Mouse (Mus musculus) left cerebral cortex, adult 8-10 months (tissue): Measurements from ENCODE around the gene Mob1b. TPM values are rescaled to one million over a fixed set of nuclear protein-coding genes. Genes with fewer than 3 reads are reported as not detected.

Experiments
- DNase-seq, 2 experiments: peaks; one replicate each; pipeline ENCODE4 v3.0.0; 2022; ENCODE audit warnings: low spot score in 2 of 2
- total RNA-seq, 4 experiments: library from RNA; stranded (reverse); gene quantifications; 2 replicates each; pipeline ENCODE4 v1.2.4; 2022

Mob1b gene
- total RNA-seq: 10 to 100 TPM; 22.9 to 25.3 (median 24.4) TPM

DNA sequence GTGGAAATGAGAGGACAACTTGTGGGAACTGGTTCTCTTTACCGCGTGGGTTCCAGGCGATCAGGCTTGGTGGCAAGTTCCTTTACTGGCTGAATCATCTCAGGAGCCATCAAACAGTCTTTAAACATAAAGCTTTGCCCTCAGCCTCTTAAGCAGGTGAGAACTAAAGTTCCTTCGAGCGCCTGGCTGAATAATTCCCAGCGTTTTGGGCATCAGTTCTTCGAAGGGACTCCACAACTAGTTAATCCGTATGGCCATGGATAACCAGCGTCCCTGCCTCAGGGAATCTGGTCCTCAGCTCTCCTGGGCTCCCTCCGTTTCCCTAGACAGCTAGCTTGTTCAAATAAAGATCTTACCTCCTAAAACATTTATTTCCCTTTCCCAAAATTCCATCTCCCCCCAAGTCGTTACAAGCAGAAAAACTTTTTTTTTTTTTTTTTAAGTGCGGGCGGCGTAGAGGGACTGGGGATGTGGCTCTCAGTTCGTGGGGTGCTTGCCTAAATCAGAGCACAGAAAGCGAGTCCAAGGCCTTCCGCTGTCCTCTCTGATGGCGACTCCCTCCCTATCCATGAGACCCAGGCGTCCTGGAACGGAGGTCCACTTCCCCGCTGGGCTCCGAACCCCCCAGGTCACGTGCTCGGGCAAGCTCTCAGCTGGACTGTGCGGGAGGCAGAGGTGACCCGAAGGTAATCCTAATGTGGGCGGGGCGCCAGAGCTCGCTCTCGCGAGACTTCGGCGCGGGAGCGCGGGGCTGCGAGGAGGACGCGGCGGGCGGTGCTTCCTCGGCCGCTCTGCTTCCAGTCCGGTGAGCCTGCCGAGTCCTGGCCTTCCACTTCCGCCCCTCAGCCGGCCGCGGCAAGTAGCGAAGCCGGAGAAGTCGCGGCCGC is at the start of gene Mob1b:
Mob1b (plus strand) TSS at position 740 of the 887 bp plus-strand sequence.
- peak; percentile 91 to 96 for DNase-seq

DNA sequence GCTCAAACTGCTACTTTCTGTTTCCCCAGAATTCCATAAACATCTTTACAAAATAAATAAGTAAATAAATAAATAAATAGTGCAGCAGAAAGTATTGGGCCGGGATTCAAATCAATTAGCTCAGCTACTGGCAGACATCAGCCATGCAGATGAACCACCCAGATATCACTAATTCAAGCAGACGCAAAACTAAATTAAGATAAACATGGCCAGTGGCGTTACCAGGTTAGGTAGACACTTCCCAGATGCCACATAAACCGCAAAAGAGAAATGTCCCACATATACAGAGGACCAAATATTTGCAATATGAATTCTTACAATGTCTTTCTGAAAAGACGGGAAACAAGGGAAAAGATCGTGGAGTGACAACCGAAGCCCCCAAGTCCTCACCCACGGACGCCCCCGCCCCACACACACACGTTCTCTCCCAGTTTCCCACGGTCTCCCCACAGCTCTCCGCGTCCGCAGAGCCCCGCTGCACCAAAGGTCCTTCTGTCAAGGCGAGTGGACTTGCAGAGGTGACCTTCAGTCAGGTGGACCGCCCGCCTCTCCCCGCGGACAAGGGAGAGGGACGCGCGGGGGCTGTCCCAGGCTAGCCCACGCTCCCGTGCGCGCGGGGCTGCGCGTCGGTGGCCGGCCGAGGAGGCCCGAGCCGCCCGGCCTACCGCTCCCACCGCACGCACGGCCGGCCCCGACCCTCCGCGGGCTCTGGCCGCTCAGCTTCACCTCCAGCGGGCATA is 45.8 kb upstream of the Mob1b start:
- peak in 1 of 2 experiments; percentile 35 for DNase-seq

DNA sequence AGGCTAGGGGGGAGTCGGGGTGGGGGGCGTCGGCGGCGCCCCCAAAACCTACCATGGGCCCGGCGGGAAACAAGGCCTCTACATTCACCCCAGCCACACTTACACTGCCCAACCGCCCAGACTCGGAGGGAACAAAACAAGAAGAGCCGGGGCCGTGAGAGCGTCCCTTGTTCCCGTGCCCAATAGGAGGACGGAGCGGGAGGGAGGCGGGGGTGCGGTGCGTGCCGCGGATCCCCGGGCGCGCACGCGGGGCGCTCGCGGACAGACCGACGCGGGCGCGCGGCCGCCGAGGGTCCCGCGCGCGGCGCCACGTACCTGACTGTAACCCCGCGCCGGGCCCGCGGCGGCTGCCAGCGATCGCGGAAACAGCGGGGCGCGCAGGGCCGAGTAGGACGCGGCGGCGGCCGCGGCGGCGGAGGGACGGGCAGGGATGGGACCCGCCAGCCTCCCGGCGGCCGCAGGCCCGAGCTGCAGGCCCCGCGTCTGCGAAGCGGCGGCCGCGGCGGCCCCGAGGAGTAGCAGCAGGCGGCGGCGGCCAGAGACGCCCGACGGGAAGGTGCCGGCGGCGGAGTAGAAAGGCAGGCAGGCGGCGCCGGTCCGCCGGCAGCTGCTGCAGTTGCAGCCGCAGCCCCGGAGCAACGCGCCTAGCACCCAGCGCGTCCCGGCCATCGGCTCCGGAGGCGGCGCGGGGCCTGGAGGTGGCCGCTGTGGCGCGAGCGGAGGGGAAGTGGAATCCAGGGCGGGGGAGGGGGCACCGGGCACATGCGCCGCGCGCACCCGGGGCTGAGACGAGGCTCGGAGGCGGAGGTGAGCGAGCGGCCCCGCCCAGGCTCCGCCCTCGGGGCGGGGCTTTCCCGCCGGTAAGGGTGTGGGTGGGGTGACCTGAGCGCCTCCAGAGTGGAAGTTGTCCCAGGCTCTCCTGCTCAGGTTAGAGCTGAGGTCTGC is 44.9 kb upstream of the Mob1b start, which contains the start of gene Grsf1:
Grsf1 (minus strand) TSS at position 729 of the 945 bp plus-strand sequence.
- DNase-seq: peak; percentile 66 to 84

- no peak for DNase-seq
Measured at GRCm38 (mm10) chr5:88678929-88679328, 41.7 kb upstream of the Mob1b start.

DNA sequence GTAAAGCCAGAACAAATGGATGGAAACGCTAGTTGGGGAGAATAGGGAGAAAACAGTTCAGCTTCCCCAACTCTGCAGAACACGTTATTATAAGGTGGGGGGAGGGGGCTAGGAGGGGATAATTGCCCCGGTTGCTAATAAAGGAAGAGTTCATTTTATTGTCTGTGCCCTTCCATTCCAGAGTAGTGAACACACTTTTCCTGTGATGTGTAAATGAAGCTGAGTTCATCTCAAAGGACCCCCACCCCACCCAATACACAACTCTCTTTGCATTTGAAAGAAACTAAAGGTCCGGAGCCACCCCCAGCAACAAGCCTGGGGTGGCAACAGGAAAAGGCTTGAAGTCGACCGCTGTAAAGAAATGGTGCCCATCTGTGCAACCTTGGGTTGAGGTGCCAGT is 41.3 kb upstream of the Mob1b start:
- no peak for DNase-seq

DNA sequence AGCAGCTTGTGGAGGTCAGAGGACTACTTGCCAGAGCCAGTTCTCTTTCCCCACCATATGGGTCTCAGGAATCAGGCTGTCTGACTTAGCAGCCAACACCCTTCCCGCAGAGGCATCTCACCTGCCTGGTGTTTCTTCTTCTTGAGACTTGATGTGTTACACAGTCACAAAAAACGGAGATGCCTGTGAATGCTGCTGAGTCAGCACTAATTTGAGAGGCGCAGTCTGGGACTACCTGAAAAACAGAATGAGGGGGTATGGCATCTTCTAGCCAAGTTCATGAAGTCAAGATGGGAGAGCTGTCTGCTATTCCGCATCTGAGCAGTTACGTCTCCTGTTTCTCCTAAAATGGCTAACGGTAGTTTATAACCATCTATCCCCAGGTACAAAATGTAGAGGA is 40.1 kb upstream of the Mob1b start:
- no peak for DNase-seq

DNA sequence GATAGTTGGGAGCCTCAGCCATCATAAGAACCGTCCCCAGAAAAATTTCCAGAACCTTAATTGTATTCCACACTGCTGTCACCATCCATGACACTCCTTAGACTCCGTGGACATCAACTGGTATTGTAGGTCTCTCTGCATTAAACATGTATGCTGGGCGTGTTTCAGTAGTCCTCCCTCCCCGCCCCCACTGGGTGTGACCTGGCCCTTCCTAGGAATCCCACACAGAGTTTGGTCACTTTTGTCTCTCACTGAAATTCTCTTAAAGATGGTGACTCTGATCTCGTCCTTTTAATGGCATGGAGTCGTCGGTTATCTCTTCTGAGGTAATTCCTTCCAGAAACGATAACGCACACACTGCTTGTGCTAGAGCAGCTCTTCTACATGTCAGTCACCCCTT is 36.9 kb upstream of the Mob1b start:
- DNase-seq: no peak

- DNase-seq: no peak
Measured at GRCm38 (mm10) chr5:88684226-88684625, 36.4 kb upstream of the Mob1b start.

GRCm38 (mm10) chr5:88685306-88685705 is 35.3 kb upstream of the Mob1b start:
- no peak for DNase-seq

DNA sequence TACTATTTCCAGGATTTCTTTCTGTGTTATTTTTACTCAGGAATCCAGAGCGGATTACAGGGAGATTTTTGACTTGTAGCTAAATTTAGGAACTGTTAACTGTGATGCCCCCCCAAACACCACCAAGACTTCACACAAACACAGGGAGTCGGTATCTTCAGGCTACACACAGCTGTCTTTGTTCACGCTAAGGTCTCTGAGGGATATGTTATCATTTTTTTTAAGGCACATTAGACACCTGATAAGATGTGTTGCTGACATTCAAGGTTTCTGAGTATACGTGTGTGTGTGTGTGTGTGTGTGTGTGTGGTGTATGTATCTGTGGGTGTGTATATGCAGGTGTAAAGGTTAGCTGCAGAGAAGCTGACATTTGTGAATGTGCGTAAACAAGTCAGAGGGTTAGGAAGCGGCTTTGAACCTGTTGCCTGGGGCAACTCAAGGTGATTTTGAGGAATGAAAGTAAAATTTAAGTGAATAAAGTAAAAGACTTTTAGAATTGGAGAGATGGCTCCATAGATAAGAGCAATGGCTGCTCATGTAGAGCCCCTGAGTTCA is 34.8 kb upstream of the Mob1b start:
- no peak for DNase-seq

DNA sequence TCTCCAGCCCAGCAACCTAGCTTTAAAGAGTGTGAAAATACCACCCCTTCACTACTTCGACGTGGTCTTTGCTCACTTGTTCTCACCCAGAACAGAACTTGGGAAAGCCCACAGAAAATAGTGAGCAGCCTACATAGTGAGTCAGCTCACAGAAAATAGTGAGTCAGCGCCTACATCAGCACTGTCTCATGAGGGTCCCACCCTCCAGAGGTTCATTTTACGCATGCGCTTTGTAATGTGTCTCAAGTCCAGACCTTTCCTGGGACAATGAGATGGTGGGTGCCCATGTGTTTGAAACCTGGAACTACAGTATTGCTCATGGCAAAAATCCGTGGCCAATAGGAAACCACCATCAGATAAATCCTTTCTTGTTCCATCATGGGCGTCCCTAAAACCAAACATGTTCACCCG is 32.7 kb upstream of the Mob1b start:
- DNase-seq: no peak

DNA sequence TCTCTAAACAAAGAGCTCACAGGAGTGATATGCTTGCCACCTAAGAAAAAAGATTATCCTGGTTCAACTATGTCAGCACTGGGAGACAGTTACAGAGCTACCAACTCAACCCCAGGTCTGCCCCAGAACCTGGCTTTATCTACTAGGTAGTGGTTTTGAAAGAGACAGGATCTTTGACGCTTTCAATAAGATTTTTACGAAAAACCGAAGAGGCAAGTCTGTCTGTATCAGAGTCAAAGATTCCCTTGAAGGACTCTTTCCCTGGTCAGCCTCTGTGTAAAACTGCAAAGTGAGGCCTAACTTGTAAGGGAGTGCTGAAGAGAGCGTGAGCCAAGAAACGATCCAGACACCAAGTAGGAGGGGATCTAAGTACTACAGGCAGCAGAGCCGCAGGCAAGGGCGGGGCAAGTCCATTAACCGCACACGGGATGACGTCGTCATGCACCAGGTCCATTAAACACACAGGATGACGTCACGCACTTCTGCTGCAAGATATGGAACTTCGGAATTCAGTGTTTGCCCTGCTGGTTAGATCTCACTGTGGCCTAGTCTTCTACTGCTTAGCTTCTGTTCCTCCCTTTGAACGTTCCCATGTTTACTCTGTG is 32.0 kb upstream of the Mob1b start:
- DNase-seq: no peak

- no peak for DNase-seq
Measured at GRCm38 (mm10) chr5:88689279-88689938, 31.2 kb upstream of the Mob1b start.

GRCm38 (mm10) chr5:88690681-88691505 is 29.8 kb upstream of the Mob1b start:
- DNase-seq: no peak

GRCm38 (mm10) chr5:88691506-88692095 is 29.1 kb upstream of the Mob1b start:
- no peak for DNase-seq

DNA sequence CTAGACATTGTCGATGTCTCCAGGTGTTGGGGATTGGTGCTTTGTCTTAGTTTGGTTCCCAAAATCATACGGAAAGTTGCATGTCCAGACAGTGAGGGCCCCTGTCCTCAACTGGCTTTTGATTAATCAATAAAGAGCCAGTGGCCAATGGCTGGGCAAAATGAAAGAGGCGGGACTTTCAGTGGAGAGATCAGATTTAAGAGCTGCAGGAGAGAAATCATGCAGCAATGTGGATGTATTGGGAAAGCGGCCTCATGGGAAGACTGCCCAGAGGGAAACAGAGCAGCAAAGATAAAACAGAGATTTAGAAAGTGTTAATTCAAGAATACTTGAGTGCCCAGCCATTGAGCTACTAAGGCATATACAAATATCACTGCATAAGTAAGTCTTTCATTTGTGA is 28.1 kb upstream of the Mob1b start:
- DNase-seq: no peak

- no peak for DNase-seq
Measured at GRCm38 (mm10) chr5:88693057-88693456, 27.6 kb upstream of the Mob1b start.

DNA sequence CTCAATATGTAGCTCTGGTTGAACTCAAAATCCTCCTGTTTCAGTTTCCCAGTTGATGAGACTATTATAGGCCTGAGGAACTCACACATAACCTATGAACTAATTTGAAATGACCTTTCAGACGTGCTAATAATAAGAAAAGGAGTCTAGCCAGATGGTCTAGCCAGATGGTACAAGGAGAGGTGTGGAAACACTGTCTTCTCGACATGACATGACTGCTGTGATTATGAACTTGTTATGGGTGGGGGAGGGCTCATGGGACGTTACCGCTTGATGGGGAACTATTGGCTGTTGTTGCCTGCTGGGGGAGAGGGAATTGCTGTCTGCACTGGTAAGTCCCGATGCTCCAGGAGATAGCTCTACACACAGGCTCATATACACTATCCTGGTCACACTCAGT is 23.4 kb upstream of the Mob1b start:
- no peak for DNase-seq
